Mouse (Mus musculus) forebrain, embryonic 16.5 days (tissue): ENCODE results near the gene Cers5. TPM values are rescaled to one million over a fixed set of nuclear protein-coding genes. Genes with fewer than 3 reads are reported as not detected.

Experiments used
- ATAC-seq: fragments of 200-750 bp; cut with Nextera tagmentation; 2 replicates; pipeline ENCODE4 v1.8.0; 2017; ENCODE audit warnings: mild to moderate bottlenecking, moderate library complexity
- H3K27ac ChIP-seq: fragments of 300-500 bp; sonication (generic); 2 replicates; pipeline ENCODE4 v1.5.1; 2014; ENCODE audit warnings: low read length, control low read depth
- H3K27me3 ChIP-seq: fragments of 300-500 bp; sonication (generic); replicated peaks from 2 replicates; pipeline ENCODE4 v1.6.1; 2014; ENCODE audit warnings: low read length; ENCODE audit not compliant: control insufficient read depth, insufficient read depth
- H3K36me3 ChIP-seq: fragments of 300-500 bp; sonication (generic); 2 replicates; pipeline ENCODE4 v1.6.1; 2014; ENCODE audit not compliant: control insufficient read depth, insufficient read depth
- H3K4me1 ChIP-seq: fragments of 300-500 bp; sonication (generic); replicated peaks from 2 replicates; pipeline ENCODE4 v1.6.1; 2014; ENCODE audit warnings: low read length; ENCODE audit not compliant: control insufficient read depth, insufficient read depth
- H3K4me2 ChIP-seq: fragments of 300-500 bp; sonication (generic); 2 replicates; pipeline ENCODE4 v1.6.1; 2014; ENCODE audit warnings: mild to moderate bottlenecking, low read length, control low read depth
- H3K4me3 ChIP-seq: fragments of 300-500 bp; sonication (generic); replicated peaks from 2 replicates; pipeline ENCODE4 v1.5.1; 2014; ENCODE audit warnings: mild to moderate bottlenecking, low read length, control low read depth
- H3K9ac ChIP-seq: fragments of 300-500 bp; sonication (generic); replicated peaks from 2 replicates; pipeline ENCODE4 v1.6.1; 2014; ENCODE audit warnings: low read depth, low read length, control low read depth
- H3K9me3 ChIP-seq: fragments of 300-500 bp; sonication (generic); 2 replicates; pipeline ENCODE4 v1.6.1; 2016; ENCODE audit warnings: low read length; ENCODE audit not compliant: control insufficient read depth
- WGBS: fragments of 180-500 bp; shearing (Covaris S2); extraction: QIAGEN DNeasy Blood & Tissue Kit; methylation state at CpG from one replicate; pipeline ENCODE4 v1.1.7; 2014; 5-methylcytosine and 5-hydroxymethylcytosine counted together
- polyA plus RNA-seq: library from polyadenylated mRNA; unstranded; fragments of >200 nt; fragmentation: Nextera tagmentation; extraction: Ambion mirVana; gene quantifications from 2 replicates; pipeline ENCODE4 v1.2.1, GENCODE M21; 2015

Cers5 gene
- polyA plus RNA-seq, 1 experiment from 2014 or later = 77.9 TPM

GRCm38 (mm10) chr15:99714858-99715257, 57.8 kb downstream of the Cers5 start:
- no peak overlapping the region for H3K4me3 ChIP-seq
- H3K4me2 ChIP-seq = no peak overlapping the region
- H3K36me3 ChIP-seq = peaks cover 33% of the 10 kb centered on the region
- no peaks in the 10 kb centered on the region for H3K27me3 ChIP-seq
- no peak overlapping the region for H3K9ac ChIP-seq
- peak overlapping the region; percentile 82 for H3K27ac ChIP-seq
- WGBS = 53% methylated on average over 7 of the region's 7 CpGs
- peaks cover 25% of the 10 kb centered on the region for H3K4me1 ChIP-seq
- ATAC-seq = peak; percentile 39
- H3K9me3 ChIP-seq = no peaks in the 10 kb centered on the region

- Histone ChIP-seq H3K27ac (peak overlapping the region; percentile 41; the same call in 1 of the 2 replicates), H3K4me2 (no peak overlapping the region), H3K4me1 (peaks cover 25% of the 10 kb centered on the region), H3K4me3 (no peak overlapping the region), H3K36me3 (peaks cover 39% of the 10 kb centered on the region), H3K9me3 (no peaks in the 10 kb centered on the region), H3K27me3 (no peaks in the 10 kb centered on the region), H3K9ac (no peak overlapping the region)
- ATAC-seq = no peak
- 72% methylated on average over 4 of the region's 4 CpGs for WGBS
Measured at GRCm38 (mm10) chr15:99714206-99714605, 58.5 kb downstream of the Cers5 start.

GRCm38 (mm10) chr15:99713569-99713968, 59.1 kb downstream of the Cers5 start:
- Histone ChIP-seq H3K4me1 (peaks cover 25% of the 10 kb centered on the region), H3K27me3 (no peaks in the 10 kb centered on the region), H3K4me2 (no peak overlapping the region), H3K9ac (no peak overlapping the region), H3K27ac (peak overlapping the region; percentile 33), H3K4me3 (no peak overlapping the region), H3K9me3 (no peaks in the 10 kb centered on the region), H3K36me3 (peaks cover 44% of the 10 kb centered on the region)
- WGBS = 79% methylated on average over 3 of the region's 3 CpGs
- ATAC-seq = no peak

GRCm38 (mm10) chr15:99712666-99713559, 59.8 kb downstream of the Cers5 start:
- no peaks in the 10 kb centered on the region for H3K27me3 ChIP-seq
- no peak overlapping the region for H3K9ac ChIP-seq
- H3K36me3 ChIP-seq = peaks cover 49% of the 10 kb centered on the region
- H3K27ac ChIP-seq = no peak overlapping the region
- ATAC-seq = no peak
- no peak overlapping the region for H3K4me2 ChIP-seq
- WGBS = 78% methylated on average over 13 of the region's 13 CpGs
- no peak overlapping the region for H3K4me3 ChIP-seq
- H3K9me3 ChIP-seq = no peaks in the 10 kb centered on the region
- peaks cover 25% of the 10 kb centered on the region for H3K4me1 ChIP-seq

- no peak for ATAC-seq
Measured at GRCm38 (mm10) chr15:99711491-99711890, 61.2 kb downstream of the Cers5 start.

GRCm38 (mm10) chr15:99710221-99711190, 62.2 kb downstream of the Cers5 start:
- peaks cover 8% of the 10 kb centered on the region for H3K4me1 ChIP-seq
- H3K36me3 ChIP-seq = peaks cover 59% of the 10 kb centered on the region
- no peak overlapping the region for H3K4me3 ChIP-seq
- no peak overlapping the region for H3K9ac ChIP-seq
- no peak overlapping the region for H3K27ac ChIP-seq
- no peak for ATAC-seq
- 95% methylated on average over 10 of the region's 10 CpGs for WGBS
- H3K9me3 ChIP-seq = no peaks in the 10 kb centered on the region
- no peak overlapping the region for H3K4me2 ChIP-seq
- no peaks in the 10 kb centered on the region for H3K27me3 ChIP-seq

More at GRCm38 (mm10) chr15:99711491-99711890, 61.2 kb downstream of the Cers5 start:
- 80% methylated on average over 3 of the region's 3 CpGs for WGBS
- Histone ChIP-seq H3K4me1 (peaks cover 16% of the 10 kb centered on the region), H3K9me3 (no peaks in the 10 kb centered on the region), H3K36me3 (peaks cover 59% of the 10 kb centered on the region), H3K27ac (no peak overlapping the region), H3K27me3 (no peaks in the 10 kb centered on the region), H3K4me2 (no peak overlapping the region), H3K9ac (no peak overlapping the region), H3K4me3 (no peak overlapping the region)

GRCm38 (mm10) chr15:99708176-99708575, 64.5 kb downstream of the Cers5 start:
- Histone ChIP-seq H3K4me1 (peaks cover 20% of the 10 kb centered on the region), H3K4me2 (no peak overlapping the region), H3K9me3 (no peaks in the 10 kb centered on the region), H3K27ac (no peak overlapping the region), H3K36me3 (peaks cover 51% of the 10 kb centered on the region), H3K4me3 (no peak overlapping the region), H3K9ac (no peak overlapping the region), H3K27me3 (no peaks in the 10 kb centered on the region)
- 93% methylated on average over 13 of the region's 13 CpGs for WGBS
- no peak for ATAC-seq

- WGBS = 63% methylated on average over 11 of the region's 11 CpGs
- Histone ChIP-seq H3K27ac (peak within 1 kb of the TSS; percentile 61), H3K4me2 (peak within 1 kb of the TSS; percentile 83), H3K27me3 (no peaks in the 10 kb centered on the region), H3K9ac (peak within 1 kb of the TSS; percentile 50), H3K36me3 (peaks cover 30% of the 10 kb centered on the region), H3K4me3 (peak within 1 kb of the TSS; percentile 68), H3K9me3 (no peaks in the 10 kb centered on the region), H3K4me1 (peaks cover 34% of the 10 kb centered on the region)
- ATAC-seq = no peak
Measured at GRCm38 (mm10) chr15:99705440-99706048, 67.1 kb downstream of the Cers5 start, which contains the start of gene Gm17349. Gene Gm17349, minus strand, starts transcription at chr15:99705490.
